Mouse (Mus musculus) Patski (cell line): Measurements from ENCODE around the gene Ppara. TPM values are rescaled to one million over a fixed set of nuclear protein-coding genes. Genes with fewer than 3 reads are reported as not detected.
A peak's percentile ranks its signal among the peaks of the same experiment; 100 is the strongest.

ENCODE experiments used
- ATAC-seq: fragments of 100-300 bp; one replicate; pipeline ENCODE4 v1.8.0; 2021
- CTCF ChIA-PET: fragments of 350-600 bp; sonication (Branson Sonifier 250); formaldehyde crosslinking; loops from one replicate; lab custom pipeline; 2022; ENCODE audit warnings: inconsistent platforms; lab: Charles Lee
- POLR2A ChIA-PET: fragments of 350-600 bp; sonication (Branson Sonifier 250); formaldehyde crosslinking; loops from one replicate; lab custom pipeline; 2022; ENCODE audit warnings: antibody characterized with exemption, inconsistent platforms; lab: Charles Lee
- DNase-seq: peaks from one replicate; pipeline ENCODE4 v3.0.0-alpha.2; 2011; ENCODE audit warnings: low read depth, low spot score
- H3K27me3 ChIP-seq: fragments of 371-371 bp; one replicate; pipeline ENCODE4 v1.5.1; 2021
- CTCF ChIP-seq: fragments of 100-300 bp; IDR thresholded peaks from one replicate; pipeline ENCODE4 v1.5.1; 2021
- in situ Hi-C: fragments of 300-500 bp; cut with MboI; formaldehyde crosslinking; loops from 3 replicates; pipeline ENCODE4 v1.11.1; 2018; ENCODE audit warnings: low pct_unique_long_range_greater_than_20kb, mixed read lengths
- polyA plus RNA-seq: library from polyadenylated mRNA; unstranded; gene quantifications from one replicate; pipeline ENCODE4 v1.2.3, GENCODE M21; 2021

Gene Ppara
- polyA plus RNA-seq, 1 experiment from 2014 or later, result 4.7 TPM

GRCm38 (mm10) chr15:85810462-85810805 is 75.7 kb downstream of the Ppara start:
- ChIA-PET POLR2A (interaction anchor here (1.1 kb wide), 1 partner anchor 126 kb away, joined by 4 read pairs; no protein-coding TSS in a partner anchor), CTCF (no interaction called here)
- in situ Hi-C loops, result no loop called here
- ATAC-seq (no peak), DNase-seq (no peak)
- peaks cover 7% of the 10 kb centered on the region for H3K27me3 ChIP-seq
- no peak for TF ChIP-seq CTCF

DNA sequence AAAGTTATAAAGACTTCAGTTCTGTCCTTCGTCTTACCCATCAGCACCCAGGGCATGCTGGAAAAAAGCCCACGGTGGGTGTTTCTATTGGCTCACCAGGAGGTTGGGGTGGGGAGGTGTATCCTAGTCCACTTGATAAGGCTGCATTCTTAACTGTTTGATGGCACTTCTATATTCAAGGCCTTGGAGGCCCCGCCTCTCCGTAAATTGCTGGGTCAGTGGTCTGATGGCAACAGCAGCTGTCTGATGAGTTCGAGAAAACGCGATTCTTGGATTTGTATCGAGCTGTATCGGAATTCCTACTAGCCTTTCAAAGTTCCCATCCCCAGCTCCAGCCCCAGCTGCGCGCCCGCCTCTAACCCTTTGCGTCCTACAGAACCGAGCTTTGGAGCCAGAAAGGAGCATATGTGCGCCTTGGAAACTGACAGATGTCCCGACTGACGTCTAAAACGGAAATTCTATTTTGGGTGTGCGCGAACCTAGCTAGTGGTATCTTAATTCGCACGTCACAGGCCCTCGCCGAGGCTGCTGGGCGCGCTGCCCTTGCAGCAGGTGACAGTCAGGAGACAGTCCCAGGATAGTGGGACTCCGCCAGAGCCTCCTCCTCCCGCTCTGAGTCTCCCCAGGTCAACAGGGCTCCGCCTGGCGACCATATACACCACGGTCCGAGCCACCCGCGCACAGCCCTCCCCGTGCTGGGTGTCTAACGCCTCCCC is 76.2 kb downstream of the Ppara start:
- ATAC-seq (peak; percentile 72), DNase-seq (no peak)
- no peak for TF ChIP-seq CTCF
- CTCF ChIA-PET, result interaction anchor here (0.9 kb wide), 1 partner anchor 83 kb away, joined by 3 read pairs; no protein-coding TSS in a partner anchor
- H3K27me3 ChIP-seq, result peaks cover 11% of the 10 kb centered on the region
- in situ Hi-C loops, result no loop called here
- POLR2A ChIA-PET, result interaction anchor here (0.6 to 1.1 kb wide), 2 partner anchors 29 to 127 kb away, joined by 3 to 4 read pairs; no protein-coding TSS in a partner anchor

DNA sequence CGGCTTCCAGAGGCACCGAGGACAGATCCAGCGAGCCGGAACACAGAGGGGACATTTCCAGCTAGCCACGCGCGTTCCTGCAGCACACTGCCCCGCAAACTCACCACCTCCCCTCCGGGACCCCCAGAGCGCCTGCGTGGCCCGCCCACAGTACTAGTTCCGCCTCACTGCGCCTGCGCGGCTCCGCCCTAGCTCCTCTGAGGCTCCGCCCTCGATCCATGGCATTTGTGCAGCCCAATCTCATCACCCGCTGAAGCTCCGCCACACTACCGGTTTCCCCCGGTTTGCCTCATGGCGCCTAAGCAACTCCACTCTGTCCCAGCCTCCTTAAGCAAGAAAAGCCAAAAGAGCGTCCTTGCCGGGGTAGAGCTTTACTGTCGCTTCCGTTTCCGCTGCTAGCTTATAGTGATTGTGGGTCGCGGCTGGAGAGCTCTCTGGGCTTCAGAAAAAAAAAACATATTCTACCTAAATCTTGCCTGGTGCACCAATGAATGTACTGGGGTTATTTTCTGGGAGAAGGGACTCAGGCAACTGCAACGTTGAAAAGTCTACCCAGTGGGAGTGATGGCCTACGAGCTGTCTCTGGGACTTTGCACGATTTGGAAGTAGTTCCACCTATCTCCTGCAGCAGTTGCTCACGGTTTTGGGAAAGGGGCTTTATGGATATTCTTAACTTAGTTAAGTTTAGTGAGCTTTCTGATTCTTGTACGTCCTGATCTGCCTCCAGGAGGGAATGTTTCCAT is 76.9 kb downstream of the Ppara start, which contains the start of gene Cdpf1:
TSS of gene Cdpf1 (minus strand) at position 163 of the 743 bp plus-strand sequence.
- in situ Hi-C loops, result no loop called here
- H3K27me3 ChIP-seq, result peaks cover 18% of the 10 kb centered on the region
- ATAC-seq, result peak; percentile 82
- POLR2A ChIA-PET, result interaction anchor here (0.6 to 1.1 kb wide), 2 partner anchors 21 to 30 kb away, joined by 3 read pairs; partner anchors contain the start of gene Ttc38
- CTCF ChIA-PET, result interaction anchor here (0.9 kb wide), 1 partner anchor 83 kb away, joined by 3 read pairs; no protein-coding TSS in a partner anchor
- peak; percentile 61 for DNase-seq
- no peak for TF ChIP-seq CTCF

GRCm38 (mm10) chr15:85813428-85813827 is 78.6 kb downstream of the Ppara start:
- no peak for TF ChIP-seq CTCF
- ChIA-PET POLR2A (no interaction called here), CTCF (no interaction called here)
- no peak for ATAC-seq
- H3K27me3 ChIP-seq, result peaks cover 21% of the 10 kb centered on the region
- no peak for DNase-seq
- in situ Hi-C loops, result no loop called here

- in situ Hi-C loops, result no loop called here
- ATAC-seq, result no peak
- POLR2A ChIA-PET, result no interaction called here
- DNase-seq, result no peak
- CTCF ChIA-PET, result no interaction called here
- no peak for TF ChIP-seq CTCF
- H3K27me3 ChIP-seq, result peaks cover 45% of the 10 kb centered on the region
These were observed 86.6 kb downstream of the Ppara start, which contains the start of gene Pkdrej for GRCm38 (mm10) chr15:85821203-85822010. Gene Pkdrej, minus strand, starts transcription at chr15:85821734.

DNA sequence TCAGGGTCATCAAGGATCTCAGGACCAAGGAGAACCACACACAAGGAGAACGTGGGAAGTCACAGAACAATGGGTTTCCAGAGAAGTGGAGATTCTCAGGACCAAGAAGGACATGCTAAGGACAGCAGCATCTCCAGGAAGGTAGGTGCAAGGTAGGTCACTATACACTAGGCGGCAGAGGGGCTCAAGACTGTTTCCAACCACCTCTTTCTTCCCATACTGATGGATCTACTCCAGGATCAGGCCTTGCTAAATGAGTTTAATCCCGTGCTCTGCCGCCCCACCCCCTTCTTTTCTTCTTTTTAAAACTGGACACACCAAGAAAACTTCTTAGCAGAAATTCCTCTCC is 87.2 kb downstream of the Ppara start:
- in situ Hi-C loops, result no loop called here
- ChIA-PET CTCF (no interaction called here), POLR2A (no interaction called here)
- DNase-seq (no peak), ATAC-seq (no peak)
- TF ChIP-seq CTCF, result no peak
- peaks cover 42% of the 10 kb centered on the region for H3K27me3 ChIP-seq

DNA sequence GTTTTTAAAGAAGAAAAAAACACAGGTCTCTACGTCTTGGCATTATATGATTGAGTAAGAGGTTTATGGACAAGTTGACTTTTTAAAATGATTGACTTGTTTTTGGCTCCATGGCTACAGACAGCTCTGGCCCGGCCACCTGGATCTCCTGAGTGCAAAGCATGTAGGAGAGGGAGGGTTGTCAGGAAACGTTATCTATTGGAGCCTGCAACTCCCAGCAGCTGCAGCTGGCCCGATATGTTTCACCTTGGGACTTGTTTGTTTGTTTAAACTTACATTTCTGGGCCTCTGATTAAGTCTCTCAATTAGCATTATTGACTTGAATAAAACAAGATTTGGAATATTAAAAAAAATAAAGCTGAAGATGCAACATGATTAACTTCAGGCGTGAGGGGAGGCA is 91.9 kb downstream of the Ppara start:
- in situ Hi-C loops, result no loop called here
- TF ChIP-seq CTCF, result no peak
- peaks cover 25% of the 10 kb centered on the region for H3K27me3 ChIP-seq
- DNase-seq, result no peak
- POLR2A ChIA-PET, result no interaction called here
- ATAC-seq, result no peak
- CTCF ChIA-PET, result no interaction called here

DNA sequence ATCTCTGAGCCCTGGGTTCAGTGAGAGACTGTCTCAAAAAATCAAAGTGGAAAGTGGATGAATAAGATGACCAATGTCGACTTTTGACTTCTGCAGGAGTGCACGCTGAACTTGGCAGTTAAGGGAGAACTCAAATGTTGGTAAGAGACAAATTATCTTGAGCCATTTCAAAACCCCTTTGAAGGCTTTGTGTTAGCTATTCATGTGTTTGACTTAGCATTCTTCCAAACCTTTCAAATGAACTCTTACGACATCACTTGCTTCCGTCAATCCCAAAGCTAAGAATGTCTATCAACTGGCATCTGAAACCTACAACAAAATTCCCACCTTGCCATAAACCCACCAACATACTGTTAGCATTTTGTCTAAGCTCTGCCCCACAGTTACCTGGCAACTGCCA is 93.3 kb downstream of the Ppara start:
- in situ Hi-C loops, result no loop called here
- no peak for TF ChIP-seq CTCF
- DNase-seq, result no peak
- ChIA-PET POLR2A (no interaction called here), CTCF (no interaction called here)
- ATAC-seq, result no peak
- H3K27me3 ChIP-seq, result peaks cover 13% of the 10 kb centered on the region

- CTCF ChIA-PET, result no interaction called here
- POLR2A ChIA-PET, result no interaction called here
- ATAC-seq (no peak), DNase-seq (no peak)
- H3K27me3 ChIP-seq, result peaks cover 8% of the 10 kb centered on the region
- TF ChIP-seq CTCF, result no peak
- in situ Hi-C loops, result no loop called here
These were observed 94.7 kb downstream of the Ppara start for GRCm38 (mm10) chr15:85829470-85829869.

GRCm38 (mm10) chr15:85831954-85832590 is 97.3 kb downstream of the Ppara start, which contains the start of gene Ttc38:
Gene Ttc38, plus strand, starts transcription at chr15:85832306.
- POLR2A ChIA-PET, result interaction anchor here (1.3 kb wide), 1 partner anchor 20 kb away, joined by 3 read pairs; the partner anchor contains the start of gene Cdpf1

More at GRCm38 (mm10) chr15:85831954-85832590, 97.3 kb downstream of the Ppara start, which contains the start of gene Ttc38:
- peaks cover 3% of the 10 kb centered on the region for H3K27me3 ChIP-seq
- in situ Hi-C loops, result no loop called here
- DNase-seq, result no peak
- no peak for TF ChIP-seq CTCF
- ATAC-seq, result peak; percentile 41
- CTCF ChIA-PET, result no interaction called here
